Mouse (Mus musculus): ENCODE data around the gene Nr6a1. TPM values are rescaled to one million over a fixed set of nuclear protein-coding genes. Genes with fewer than 3 reads are reported as not detected.

Gene Nr6a1
- polyA plus RNA-seq, 1 experiment from 2014 or later, result 6.6 TPM

DNA sequence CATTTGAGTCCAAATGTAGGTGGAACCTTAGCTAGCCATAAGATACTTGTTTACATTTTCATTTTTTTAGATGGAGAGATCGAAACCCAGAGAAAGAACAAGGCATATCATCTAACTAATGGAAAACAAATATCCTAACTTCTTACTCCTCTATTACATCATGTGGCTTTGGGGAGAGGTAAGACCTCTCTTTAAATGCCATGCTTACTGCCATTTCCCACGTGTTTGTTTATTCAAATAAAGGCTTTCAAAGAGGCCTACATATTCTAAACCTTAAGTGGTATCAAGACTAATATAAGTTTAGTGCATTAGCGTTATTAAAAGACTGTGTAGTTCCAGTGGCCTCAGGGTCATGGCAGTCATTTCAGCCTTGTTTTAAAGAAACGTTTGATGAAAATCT is 140.2 kb downstream of the Nr6a1 start:
- Histone ChIP-seq H3K4me1 (replicated peaks; ENCODE audit: control insufficient read depth, insufficient read depth, low read length) (peaks cover 2% of the 10 kb centered on the region; the same call in 1 of the 2 replicates), H3K4me2 (replicated peaks; ENCODE audit: low read depth, low read length) (no peak overlapping the region), H3K36me3 (ENCODE audit: control insufficient read depth, insufficient read depth, low read length) (no peaks in the 10 kb centered on the region), H3K27me3 (ENCODE audit: control insufficient read depth, insufficient read depth, low read length) (no peaks in the 10 kb centered on the region), H3K9me3 (ENCODE audit: control insufficient read depth, low read length) (no peaks in the 10 kb centered on the region), H3K27ac (ENCODE audit: low read depth, low read length) (no peak overlapping the region), H3K9ac (ENCODE audit: low read depth, low read length) (no peak overlapping the region), H3K4me3 (ENCODE audit: low read depth, low read length) (no peak overlapping the region)
- DNase-seq (ENCODE audit: low spot score), result no peak
- 61% methylated on average over 4 of the region's 4 CpGs for WGBS
- no peak for ATAC-seq (ENCODE audit: low FRiP score)

DNA sequence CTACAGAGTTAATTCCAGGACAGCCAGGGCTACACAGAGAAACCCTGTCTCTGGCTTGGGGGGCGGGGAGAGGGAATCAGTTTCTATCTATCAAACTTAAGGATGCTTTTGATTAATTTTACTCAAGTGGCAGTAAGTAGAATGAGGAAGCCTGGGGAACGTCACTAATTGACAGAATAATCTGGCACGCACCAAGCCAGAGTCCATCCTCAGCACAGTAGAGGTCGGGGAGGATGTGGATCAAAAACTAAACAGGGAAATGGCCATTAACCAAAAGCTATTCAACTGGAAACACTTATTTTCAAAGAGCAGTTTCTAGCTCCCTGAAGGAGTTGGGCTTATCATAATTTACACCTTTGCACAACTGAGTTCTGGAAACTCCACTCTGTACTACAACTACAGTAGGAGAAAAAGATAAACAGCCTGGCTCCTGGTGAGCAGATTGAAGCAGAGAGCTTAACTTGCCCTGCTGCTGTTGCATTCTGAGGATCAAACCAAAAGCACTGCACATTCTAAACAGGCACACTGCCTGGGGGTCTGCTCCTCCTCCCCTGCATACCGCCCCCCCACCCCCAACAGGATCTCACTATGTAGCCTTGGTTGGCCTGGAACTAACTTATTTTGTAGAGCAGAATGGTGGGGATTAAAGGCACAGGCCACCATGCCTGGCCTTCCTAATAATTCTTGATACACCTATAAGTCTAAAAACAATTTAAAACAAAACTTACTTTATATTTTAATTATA is 141.1 kb downstream of the Nr6a1 start:
- H3K27ac ChIP-seq (ENCODE audit: low read depth, low read length), result no peak overlapping the region
- ATAC-seq (ENCODE audit: low FRiP score), result no peak
- H3K36me3 ChIP-seq (ENCODE audit: control insufficient read depth, insufficient read depth, low read length), result no peaks in the 10 kb centered on the region
- DNase-seq (ENCODE audit: low spot score), result no peak
- H3K27me3 ChIP-seq (ENCODE audit: control insufficient read depth, insufficient read depth, low read length), result no peaks in the 10 kb centered on the region
- H3K4me3 ChIP-seq (ENCODE audit: low read depth, low read length), result no peak overlapping the region
- no peak overlapping the region for H3K9ac ChIP-seq (ENCODE audit: low read depth, low read length)
- 32% methylated on average over 5 of the region's 5 CpGs for WGBS
- H3K4me2 ChIP-seq (replicated peaks; ENCODE audit: low read depth, low read length), result no peak overlapping the region
- peaks cover 2% of the 10 kb centered on the region; the same call in 1 of the 2 replicates for H3K4me1 ChIP-seq (replicated peaks; ENCODE audit: control insufficient read depth, insufficient read depth, low read length)
- H3K9me3 ChIP-seq (ENCODE audit: control insufficient read depth, low read length), result no peaks in the 10 kb centered on the region

DNA sequence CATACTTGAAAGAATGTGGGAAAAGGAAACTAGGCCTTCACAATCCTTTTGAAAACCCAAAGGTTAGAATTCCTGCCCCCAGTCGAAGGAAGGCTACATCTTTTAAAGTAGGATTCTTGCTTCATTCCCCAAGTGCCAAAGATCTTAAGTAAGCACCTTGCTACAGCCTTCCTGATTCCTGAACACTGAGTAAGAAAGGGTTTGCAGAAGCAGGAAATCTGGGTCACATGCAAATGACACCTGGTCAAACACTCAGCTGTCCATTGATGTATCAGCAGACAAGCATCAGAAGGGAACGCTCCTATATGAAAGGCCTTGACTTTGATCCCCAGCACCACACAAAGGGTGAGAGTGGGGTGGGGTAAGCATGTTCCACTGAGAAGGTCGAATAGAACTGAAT is 142.4 kb downstream of the Nr6a1 start:
- no peaks in the 10 kb centered on the region for H3K9me3 ChIP-seq (ENCODE audit: control insufficient read depth, low read length)
- DNase-seq (ENCODE audit: low spot score) (peak; percentile 13), ATAC-seq (ENCODE audit: low FRiP score) (no peak)
- no peak overlapping the region for H3K4me2 ChIP-seq (replicated peaks; ENCODE audit: low read depth, low read length)
- no peaks in the 10 kb centered on the region for H3K36me3 ChIP-seq (ENCODE audit: control insufficient read depth, insufficient read depth, low read length)
- no peak overlapping the region for H3K27ac ChIP-seq (ENCODE audit: low read depth, low read length)
- H3K27me3 ChIP-seq (ENCODE audit: control insufficient read depth, insufficient read depth, low read length), result no peaks in the 10 kb centered on the region
- peaks cover 2% of the 10 kb centered on the region; the same call in 1 of the 2 replicates for H3K4me1 ChIP-seq (replicated peaks; ENCODE audit: control insufficient read depth, insufficient read depth, low read length)
- H3K9ac ChIP-seq (ENCODE audit: low read depth, low read length), result no peak overlapping the region
- H3K4me3 ChIP-seq (ENCODE audit: low read depth, low read length), result no peak overlapping the region
- 35% methylated on average over 3 of the region's 3 CpGs for WGBS

DNA sequence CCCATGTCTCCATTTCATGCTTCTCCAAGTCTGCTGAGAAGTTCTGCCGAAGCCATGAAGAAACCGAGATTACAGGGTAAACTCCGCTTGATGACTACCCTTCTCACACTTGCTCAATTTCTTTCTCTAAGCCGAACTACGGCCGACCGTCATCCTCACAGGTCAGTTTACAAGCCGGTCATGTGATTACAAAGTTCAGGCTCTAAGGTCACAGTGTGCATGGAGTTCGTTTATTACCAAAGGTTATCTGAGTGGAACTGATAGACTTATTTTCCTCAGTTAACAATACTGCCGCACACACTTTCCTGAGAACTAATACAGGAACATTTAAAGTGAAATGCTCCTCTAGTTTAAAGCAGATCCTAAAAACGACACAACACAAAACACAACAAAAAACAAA is 143.1 kb downstream of the Nr6a1 start:
- WGBS, result 11% methylated on average over 11 of the region's 11 CpGs

DNA sequence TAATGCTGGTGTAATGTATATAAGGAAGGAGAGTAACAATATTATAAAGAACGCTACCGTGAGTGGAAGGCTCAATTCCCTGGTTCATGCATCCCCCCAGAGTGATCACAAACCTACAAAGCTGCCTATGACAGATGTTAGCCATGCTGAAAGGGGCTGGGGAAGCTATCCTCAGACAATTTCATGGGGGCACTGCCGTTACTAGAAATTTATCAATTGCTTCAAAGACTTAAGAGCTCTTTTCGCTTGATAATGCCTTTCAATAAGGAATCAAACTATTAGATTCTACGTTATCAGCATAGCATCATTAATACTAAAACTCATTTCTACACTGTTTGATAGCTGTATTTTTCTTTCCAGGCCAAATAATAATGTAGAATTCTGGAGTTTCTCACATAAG is 144.1 kb downstream of the Nr6a1 start:
- no peak overlapping the region for H3K27ac ChIP-seq (ENCODE audit: low read depth, low read length)
- no peak for ATAC-seq (ENCODE audit: low FRiP score)
- H3K4me2 ChIP-seq (replicated peaks; ENCODE audit: low read depth, low read length), result no peak overlapping the region
- H3K36me3 ChIP-seq (ENCODE audit: control insufficient read depth, insufficient read depth, low read length), result no peaks in the 10 kb centered on the region
- H3K27me3 ChIP-seq (ENCODE audit: control insufficient read depth, insufficient read depth, low read length), result no peaks in the 10 kb centered on the region
- no peak overlapping the region for H3K9ac ChIP-seq (ENCODE audit: low read depth, low read length)
- peaks cover 2% of the 10 kb centered on the region; the same call in 1 of the 2 replicates for H3K4me1 ChIP-seq (replicated peaks; ENCODE audit: control insufficient read depth, insufficient read depth, low read length)
- 19% methylated on average over 5 of the region's 5 CpGs for WGBS
- no peak overlapping the region for H3K4me3 ChIP-seq (ENCODE audit: low read depth, low read length)
- no peaks in the 10 kb centered on the region for H3K9me3 ChIP-seq (ENCODE audit: control insufficient read depth, low read length)
- peak; percentile 14 for DNase-seq (ENCODE audit: low spot score)

More for the DNA sequence above, 143.1 kb downstream of the Nr6a1 start:
- H3K4me3 ChIP-seq (ENCODE audit: low read depth, low read length), result no peak overlapping the region
- H3K36me3 ChIP-seq (ENCODE audit: control insufficient read depth, insufficient read depth, low read length), result no peaks in the 10 kb centered on the region
- H3K4me2 ChIP-seq (replicated peaks; ENCODE audit: low read depth, low read length), result no peak overlapping the region
- DNase-seq (ENCODE audit: low spot score) (peak; percentile 25), ATAC-seq (ENCODE audit: low FRiP score) (no peak)
- peaks cover 2% of the 10 kb centered on the region; the same call in 1 of the 2 replicates for H3K4me1 ChIP-seq (replicated peaks; ENCODE audit: control insufficient read depth, insufficient read depth, low read length)
- no peak overlapping the region for H3K9ac ChIP-seq (ENCODE audit: low read depth, low read length)
- no peak overlapping the region for H3K27ac ChIP-seq (ENCODE audit: low read depth, low read length)
- no peaks in the 10 kb centered on the region for H3K9me3 ChIP-seq (ENCODE audit: control insufficient read depth, low read length)
- H3K27me3 ChIP-seq (ENCODE audit: control insufficient read depth, insufficient read depth, low read length), result no peaks in the 10 kb centered on the region

DNA sequence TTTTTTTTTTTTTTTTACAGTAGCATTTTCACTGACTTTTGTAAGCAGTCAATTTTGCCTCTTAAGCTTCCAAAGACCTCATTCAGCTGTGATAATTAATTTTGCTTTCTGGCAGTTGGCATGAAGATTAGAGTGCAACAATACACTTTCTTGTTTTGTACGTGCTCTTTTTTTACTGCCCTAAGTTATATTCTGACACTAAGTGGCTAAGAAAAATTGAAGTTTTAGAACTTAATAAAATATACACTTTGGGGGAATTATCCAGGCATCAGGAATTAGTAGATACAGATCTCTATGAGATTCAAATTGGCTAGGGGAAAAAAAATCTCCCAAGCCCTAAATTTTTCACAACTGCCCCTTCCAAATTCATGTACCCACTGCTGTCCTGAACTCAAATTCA is 144.8 kb downstream of the Nr6a1 start:
- no peak for DNase-seq (ENCODE audit: low spot score)
- no peak for ATAC-seq (ENCODE audit: low FRiP score)
- 4% methylated on average over 1 of the region's 1 CpGs for WGBS
- Histone ChIP-seq H3K9ac (ENCODE audit: low read depth, low read length) (no peak overlapping the region), H3K4me1 (replicated peaks; ENCODE audit: control insufficient read depth, insufficient read depth, low read length) (peaks cover 2% of the 10 kb centered on the region; the same call in 1 of the 2 replicates), H3K4me2 (replicated peaks; ENCODE audit: low read depth, low read length) (no peak overlapping the region), H3K4me3 (ENCODE audit: low read depth, low read length) (no peak overlapping the region), H3K9me3 (ENCODE audit: control insufficient read depth, low read length) (no peaks in the 10 kb centered on the region), H3K36me3 (ENCODE audit: control insufficient read depth, insufficient read depth, low read length) (no peaks in the 10 kb centered on the region), H3K27ac (ENCODE audit: low read depth, low read length) (0 out of 2 replicates have a peak overlapping the region, but pooled peaks have one; percentile 66), H3K27me3 (ENCODE audit: control insufficient read depth, insufficient read depth, low read length) (no peaks in the 10 kb centered on the region)

DNA sequence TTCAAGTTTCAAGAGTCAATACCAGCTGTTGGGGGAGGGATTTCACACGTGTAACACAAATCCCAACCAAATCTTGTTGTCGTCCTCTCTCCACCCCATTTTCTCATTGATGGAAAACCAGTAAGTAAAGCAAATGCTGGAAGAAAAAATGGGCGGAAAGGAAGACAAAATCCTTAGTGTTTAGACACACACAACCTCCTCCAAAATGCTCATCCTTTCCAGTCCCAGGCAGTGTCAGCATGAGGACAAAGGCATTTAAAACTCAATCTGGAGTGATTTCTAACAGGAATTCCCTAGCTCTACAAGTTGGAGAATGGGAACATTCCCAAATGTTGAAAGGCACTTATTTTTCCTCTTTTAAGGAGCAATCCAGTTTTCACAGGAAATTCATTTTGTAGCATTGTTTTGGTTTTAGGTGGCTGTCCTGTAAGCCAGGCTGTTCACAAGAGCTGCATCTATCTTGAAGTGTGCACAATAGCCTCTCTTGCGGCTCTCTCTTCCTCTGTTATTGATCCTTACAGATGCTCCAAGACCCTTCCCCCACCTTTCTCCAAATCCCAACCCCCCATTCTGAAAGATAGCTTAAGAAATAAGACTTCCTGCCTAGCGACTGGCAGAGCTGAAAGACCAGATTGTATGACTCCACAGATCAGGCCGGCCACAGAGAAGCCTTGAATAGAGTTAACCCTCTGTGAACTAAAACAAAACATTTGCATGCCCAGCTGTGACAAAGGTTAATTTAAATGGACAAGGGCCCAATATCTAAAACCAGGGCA is 145.4 kb downstream of the Nr6a1 start:
- H3K4me1 ChIP-seq (replicated peaks; ENCODE audit: control insufficient read depth, insufficient read depth, low read length), result peaks cover 2% of the 10 kb centered on the region; the same call in 1 of the 2 replicates

DNA sequence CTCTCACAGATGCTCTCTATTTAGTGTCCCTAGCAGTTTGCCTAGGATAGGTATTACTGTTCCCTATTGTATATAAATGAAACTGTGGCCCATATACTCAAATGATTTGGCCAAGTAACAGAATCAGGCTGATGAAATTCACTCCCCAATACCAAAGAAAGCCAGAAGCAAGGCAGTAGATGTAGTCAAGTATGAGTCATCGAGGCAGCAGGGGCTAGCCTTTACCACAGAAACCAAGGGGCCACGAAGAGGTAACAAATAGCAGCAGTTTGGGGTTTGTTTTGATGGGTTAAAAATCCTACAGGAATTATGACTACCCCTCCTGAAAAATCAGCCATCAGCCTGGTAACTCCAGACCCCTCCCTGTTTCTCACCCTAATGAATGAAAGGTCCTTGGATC is 147.5 kb downstream of the Nr6a1 start:
- no peaks in the 10 kb centered on the region for H3K36me3 ChIP-seq (ENCODE audit: control insufficient read depth, insufficient read depth, low read length)
- ATAC-seq (ENCODE audit: low FRiP score), result no peak

More for the DNA sequence above, 145.4 kb downstream of the Nr6a1 start:
- peak; percentile 63 for DNase-seq (ENCODE audit: low spot score)
- peak; percentile 87 for ATAC-seq (ENCODE audit: low FRiP score)
- 5% methylated on average over 6 of the region's 6 CpGs for WGBS
- no peaks in the 10 kb centered on the region for H3K27me3 ChIP-seq (ENCODE audit: control insufficient read depth, insufficient read depth, low read length)
- H3K9me3 ChIP-seq (ENCODE audit: control insufficient read depth, low read length), result no peaks in the 10 kb centered on the region
- H3K36me3 ChIP-seq (ENCODE audit: control insufficient read depth, insufficient read depth, low read length), result no peaks in the 10 kb centered on the region
- H3K4me3 ChIP-seq (ENCODE audit: low read depth, low read length), result no peak overlapping the region
- no peak overlapping the region for H3K9ac ChIP-seq (ENCODE audit: low read depth, low read length)
- H3K27ac ChIP-seq (ENCODE audit: low read depth, low read length), result peak overlapping the region; percentile 66
- H3K4me2 ChIP-seq (replicated peaks; ENCODE audit: low read depth, low read length), result 0 out of 2 replicates have a peak overlapping the region, but pooled peaks have one; percentile 3

More for the DNA sequence above, 147.5 kb downstream of the Nr6a1 start:
- no peak for DNase-seq (ENCODE audit: low spot score)
- peaks cover 2% of the 10 kb centered on the region; the same call in 1 of the 2 replicates for H3K4me1 ChIP-seq (replicated peaks; ENCODE audit: control insufficient read depth, insufficient read depth, low read length)
- no peak overlapping the region for H3K4me3 ChIP-seq (ENCODE audit: low read depth, low read length)
- no peaks in the 10 kb centered on the region for H3K9me3 ChIP-seq (ENCODE audit: control insufficient read depth, low read length)
- no peaks in the 10 kb centered on the region for H3K27me3 ChIP-seq (ENCODE audit: control insufficient read depth, insufficient read depth, low read length)
- no peak overlapping the region for H3K4me2 ChIP-seq (replicated peaks; ENCODE audit: low read depth, low read length)
- H3K27ac ChIP-seq (ENCODE audit: low read depth, low read length), result no peak overlapping the region
- no peak overlapping the region for H3K9ac ChIP-seq (ENCODE audit: low read depth, low read length)
- 72% methylated on average over 2 of the region's 2 CpGs for WGBS

All from hindbrain, embryonic 11.5 days (tissue).